Mouse (Mus musculus): Measurements from ENCODE around the gene Olfr263.

DNA sequence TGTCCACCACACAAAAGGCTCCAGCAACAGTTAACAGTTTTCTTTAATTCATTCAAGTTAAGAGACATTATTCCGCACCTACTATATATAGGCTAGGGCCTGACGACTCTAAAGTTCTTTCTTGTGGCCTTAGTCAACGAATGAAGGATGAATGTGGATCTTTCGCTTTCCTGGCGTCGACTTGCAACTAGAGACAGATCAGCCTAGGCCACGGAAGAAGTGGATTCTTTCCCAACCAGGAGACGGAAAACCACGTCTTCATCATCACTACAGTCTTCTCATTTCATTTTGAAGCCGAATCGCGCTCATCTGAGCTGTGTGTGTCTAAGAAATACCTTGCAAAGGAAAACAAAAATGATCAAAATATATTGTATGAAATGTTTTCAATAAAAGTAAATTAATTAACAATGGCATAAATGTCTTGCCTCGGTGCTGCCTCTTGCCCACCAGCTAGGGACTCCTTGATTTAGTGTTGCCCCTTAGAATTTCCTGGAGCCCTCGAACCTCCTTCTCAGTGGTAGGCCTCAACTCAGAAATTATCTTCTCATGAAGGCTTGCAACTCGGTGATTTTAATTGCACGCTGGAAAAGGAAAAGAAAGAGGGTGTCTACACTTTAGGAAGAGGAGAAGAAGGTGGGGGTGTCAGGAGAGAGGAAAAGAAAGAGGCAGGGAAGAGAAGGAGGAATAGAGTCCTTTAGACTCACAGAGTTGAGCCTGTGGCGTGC is 41.2 kb downstream of the Olfr263 start:
- TF ChIP-seq POLR2A (IDR thresholded peaks at IDR 0.05; ENCODE audit: borderline replicate concordance, insufficient read depth, low read length) = no peak
- TF ChIP-seq CTCF (IDR thresholded peaks at IDR 0.05; ENCODE audit: borderline replicate concordance, insufficient read depth, low read depth, low read length) = no peak
